Mouse (Mus musculus) ES-Bruce4 (cell line): Measurements from ENCODE around the gene Pigv.

Experiments used
- CTCF ChIP-seq: IDR thresholded peaks from one replicate; pipeline ENCODE4 v1.8.1; 2011; ENCODE audit warnings: low read depth, low read length
- EP300 ChIP-seq: IDR thresholded peaks from 2 replicates; pipeline ENCODE4 v1.6.1; 2011; ENCODE audit warnings: low read depth, low read length; ENCODE audit not compliant: insufficient read depth
- POLR2A ChIP-seq: IDR thresholded peaks from one replicate; pipeline ENCODE4 v1.8.1; 2011; ENCODE audit warnings: low read length; ENCODE audit not compliant: insufficient read depth

GRCm38 (mm10) chr4:133662421-133662820 is 10.0 kb downstream of the Pigv start:
- TF ChIP-seq EP300 (no peak), CTCF (no peak), POLR2A (no peak)
